Mouse (Mus musculus) liver, adult (tissue): ENCODE measurements around the gene Mlph.

Experiments used
- GATA4 ChIP-seq: IDR thresholded peaks from 2 replicates; pipeline ENCODE4 v1.6.1; 2014; ENCODE audit warnings: mild to moderate bottlenecking, low read length; ENCODE audit not compliant: insufficient replicate concordance

The Mlph gene

DNA sequence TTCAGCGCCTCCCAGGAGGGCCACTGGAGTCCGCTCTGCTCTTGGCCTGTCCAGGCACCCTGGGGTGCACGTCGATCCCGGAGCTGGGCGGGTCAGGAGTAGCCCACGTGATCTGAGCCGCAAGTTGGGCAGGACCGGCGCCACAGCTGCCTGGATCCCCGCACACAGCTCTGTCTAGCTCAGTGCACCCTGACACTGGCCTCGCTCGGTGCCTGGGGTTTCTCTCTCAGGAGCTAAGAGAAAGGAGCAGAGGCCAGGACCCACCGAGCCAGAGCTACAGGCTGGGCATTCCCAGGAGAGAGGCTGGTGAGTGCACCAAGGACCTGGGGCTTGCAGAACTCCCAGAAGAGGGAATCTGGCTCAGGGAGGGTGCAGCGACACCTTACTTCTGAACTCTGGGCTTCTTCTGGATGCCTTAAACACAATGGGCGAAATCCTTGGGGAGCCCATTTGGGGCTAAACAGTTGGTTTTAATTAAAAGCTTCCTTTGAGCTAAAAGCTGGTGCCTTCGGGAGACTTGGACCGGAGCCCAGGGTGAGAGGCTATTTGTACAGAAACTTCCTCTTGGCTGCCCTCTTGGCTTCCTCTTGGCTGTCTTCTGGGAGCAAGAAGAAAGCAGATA lies at the start of gene Mlph:
Mlph (plus strand) TSS at position 138 of the 622 bp plus-strand sequence.
- no peak for TF ChIP-seq GATA4

DNA sequence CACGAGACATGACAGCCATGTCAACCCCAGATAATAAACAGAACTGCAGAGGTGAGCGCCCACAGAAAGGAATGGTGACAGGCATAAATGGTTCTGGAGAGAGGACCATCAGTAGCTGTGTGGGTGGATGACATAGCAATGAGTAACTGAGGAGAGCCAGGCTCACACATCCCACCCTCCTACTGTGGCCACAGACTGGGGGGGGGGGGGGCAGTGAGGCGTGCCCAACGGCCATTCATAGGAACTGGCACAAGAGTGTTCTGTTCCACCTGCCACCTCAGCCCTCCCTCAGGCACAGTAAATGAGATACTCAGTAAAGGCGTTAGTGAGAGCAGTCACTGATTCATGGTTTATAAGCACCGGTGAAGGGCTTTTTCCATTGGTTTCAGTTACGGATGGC lies 48.2 kb upstream of the Mlph start:
- no peak for TF ChIP-seq GATA4

DNA sequence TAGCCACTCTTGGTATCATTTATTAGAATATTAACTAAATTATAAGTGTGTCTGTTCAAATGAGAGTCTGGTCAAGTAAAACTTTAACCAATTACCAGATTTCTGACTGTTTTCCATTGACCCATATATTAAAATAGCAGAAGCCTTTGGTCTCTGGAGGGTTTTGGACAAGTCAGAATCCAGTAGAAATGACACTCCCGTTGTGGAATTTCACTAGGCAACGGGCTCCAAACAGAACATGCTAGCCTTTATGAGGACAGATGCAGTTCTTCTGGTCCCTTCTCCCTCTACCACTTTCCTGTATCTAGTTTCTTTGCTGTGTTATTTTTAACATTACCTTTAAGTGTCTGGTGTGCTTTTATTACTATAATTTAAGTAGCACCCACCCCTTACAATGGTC lies 44.3 kb upstream of the Mlph start:
- no peak for TF ChIP-seq GATA4

DNA sequence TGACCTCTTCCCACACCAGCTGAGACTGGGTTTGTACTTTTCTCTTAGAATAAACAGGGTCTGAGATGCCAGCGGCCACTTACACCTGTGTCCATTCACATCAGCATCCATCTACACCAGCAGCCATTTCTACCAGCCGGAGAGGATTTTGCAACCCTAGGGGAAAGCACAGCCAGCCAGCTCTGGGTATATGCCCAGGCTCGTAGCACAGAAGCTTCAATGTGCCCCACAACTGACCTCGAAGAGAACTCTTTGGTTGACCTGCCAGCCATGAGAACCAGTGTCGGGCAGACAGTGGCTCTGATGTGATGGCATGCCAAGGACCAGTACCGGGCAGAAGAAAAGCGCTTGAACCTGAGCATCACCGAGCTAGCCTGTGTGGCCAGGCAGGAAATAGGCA lies 39.5 kb upstream of the Mlph start:
- TF ChIP-seq GATA4: no peak

DNA sequence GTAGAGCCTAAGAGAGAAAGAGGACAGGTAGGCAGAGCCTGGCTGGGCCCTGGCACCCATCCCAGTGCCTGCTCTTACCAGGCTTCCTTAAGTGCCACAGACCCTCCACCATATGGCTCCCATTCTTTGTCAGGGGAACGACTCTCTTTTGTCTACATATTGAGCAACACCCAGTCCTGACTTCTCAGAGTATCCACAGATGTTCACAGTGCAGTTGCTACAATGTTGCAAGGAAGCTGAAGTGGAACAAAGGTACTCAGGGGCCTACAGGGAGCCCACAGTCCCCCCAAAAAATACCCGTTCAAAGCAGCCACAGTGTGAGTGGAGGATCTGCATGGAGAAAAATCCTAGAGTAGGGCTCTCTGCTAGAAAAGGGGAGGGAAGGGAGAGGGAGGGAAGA lies 38.9 kb upstream of the Mlph start:
- no peak for TF ChIP-seq GATA4

DNA sequence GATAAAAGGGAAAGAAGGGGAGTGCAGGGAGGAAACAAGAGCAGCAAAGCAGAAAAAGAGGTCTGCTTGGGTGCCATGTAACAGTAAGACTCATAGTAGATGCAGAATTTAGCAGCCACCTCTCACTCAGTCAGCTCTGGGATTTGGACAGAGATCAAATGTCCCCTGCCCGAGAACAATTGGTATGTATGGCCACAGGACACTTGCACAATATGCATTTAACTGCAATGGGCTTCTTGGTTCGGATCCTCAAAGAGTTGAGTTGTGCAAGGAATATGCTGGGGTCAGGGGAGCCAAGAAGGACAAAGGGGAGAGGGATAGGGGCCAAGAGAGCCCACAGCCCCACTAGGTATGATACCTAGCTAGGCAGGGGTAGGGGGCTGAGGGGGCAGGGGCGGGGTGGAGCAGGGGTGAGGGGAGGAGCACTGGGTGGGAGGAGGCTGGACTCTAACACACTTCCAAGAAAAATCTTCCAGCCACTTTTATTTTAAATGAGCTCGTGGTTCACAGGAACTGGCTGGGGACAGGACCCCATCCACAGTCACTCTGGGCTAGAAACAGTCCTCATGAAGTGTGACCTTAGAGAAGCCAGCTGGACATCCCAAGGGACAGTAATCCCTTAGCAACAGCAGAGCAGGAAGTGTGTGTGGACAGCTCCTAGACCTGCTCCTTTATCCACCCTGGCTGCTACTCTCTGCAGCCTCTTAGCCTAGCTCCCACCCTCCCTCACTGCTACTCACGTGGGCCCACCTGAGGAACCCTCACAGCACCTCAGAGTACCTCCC lies 38.2 kb upstream of the Mlph start:
- TF ChIP-seq GATA4: no peak

DNA sequence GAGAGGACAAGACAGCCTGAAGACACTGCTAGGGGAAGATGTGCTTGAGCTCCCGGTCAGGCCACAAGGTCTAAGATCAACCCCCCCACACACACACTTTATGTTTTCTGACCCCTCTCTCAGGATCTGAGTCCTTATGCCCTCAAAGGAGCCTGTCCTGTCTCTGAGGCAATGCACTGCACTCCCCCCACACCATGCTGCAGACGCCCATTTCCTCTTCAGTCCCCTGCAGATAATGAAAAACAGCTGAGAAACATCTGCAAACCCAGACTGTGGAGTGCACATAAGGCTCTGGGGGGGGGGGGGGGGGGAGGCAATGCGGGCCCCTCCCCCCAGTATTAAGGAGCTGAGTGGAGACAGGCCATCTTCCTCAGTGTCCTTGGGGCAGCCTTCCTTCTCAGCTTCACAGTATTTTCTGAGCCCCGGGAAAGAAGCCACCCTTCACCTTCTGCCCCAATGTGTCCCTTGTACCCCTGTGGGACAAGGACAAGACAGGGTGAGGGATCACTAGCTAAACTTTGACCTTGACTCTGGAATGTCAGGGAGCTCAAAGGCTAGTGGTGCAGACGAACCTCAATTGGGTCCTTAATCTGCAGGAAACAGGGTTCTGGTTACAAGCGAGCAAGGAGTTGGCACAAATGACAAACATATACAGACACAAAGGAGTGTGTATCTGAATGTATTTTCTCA lies 29.0 kb upstream of the Mlph start:
- no peak for TF ChIP-seq GATA4

DNA sequence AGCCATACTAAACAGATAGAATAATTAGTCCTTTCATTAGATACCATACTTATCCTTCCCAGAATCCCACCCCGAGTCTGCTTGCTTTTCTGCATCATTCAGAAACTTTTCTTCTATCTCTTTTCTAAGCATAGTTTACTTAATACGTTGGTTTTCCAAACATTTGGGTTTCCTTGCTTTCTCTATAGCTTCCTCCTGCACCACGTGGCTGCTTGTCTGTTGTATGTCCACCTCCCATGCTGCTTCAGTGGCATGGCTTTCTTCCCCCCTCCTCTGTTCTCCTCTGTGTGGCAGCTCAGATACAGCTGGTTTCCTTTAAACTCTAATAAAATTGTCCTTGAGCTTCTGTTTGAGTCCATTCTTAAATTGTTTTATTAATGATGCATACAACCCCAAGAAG lies 20.4 kb upstream of the Mlph start:
- no peak for TF ChIP-seq GATA4

DNA sequence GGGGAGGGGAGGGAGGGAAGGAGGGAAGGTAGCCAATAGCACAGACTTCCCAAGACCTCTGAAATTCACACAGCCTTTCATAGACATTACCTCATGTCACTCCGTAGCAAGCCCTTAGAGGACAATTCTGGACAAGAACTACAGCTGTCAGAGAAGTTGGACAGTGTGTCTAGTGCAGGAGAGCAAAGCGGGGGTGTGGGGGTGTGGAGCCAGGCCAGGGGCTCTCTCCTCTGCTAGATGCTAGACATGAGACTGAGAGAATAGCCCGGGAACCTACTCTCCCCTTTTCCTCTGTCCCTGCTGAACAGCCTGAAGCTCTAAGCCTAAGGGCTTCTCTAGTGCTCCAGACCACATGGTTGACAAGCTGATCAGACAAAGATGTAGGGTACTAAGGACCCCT lies 19.9 kb upstream of the Mlph start:
- TF ChIP-seq GATA4: no peak

DNA sequence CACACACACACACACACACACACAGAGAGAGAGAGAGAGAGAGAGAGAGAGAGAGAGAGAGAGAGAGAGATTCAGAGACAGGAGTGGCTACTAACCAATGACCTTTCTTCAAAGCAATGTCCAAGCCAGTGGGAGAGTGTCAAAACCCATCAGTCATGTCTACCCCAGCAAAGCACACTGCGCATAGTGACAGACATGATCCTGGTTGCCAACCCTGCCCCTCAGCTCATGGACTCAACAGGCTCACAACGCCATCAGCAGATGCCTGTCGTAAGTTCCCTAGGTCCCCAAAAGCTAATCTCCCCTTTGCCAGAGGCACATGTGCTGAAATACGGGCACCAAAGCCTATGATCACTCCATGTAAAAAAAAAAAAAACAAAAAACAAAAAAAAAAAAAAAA lies 18.6 kb upstream of the Mlph start:
- TF ChIP-seq GATA4: no peak

DNA sequence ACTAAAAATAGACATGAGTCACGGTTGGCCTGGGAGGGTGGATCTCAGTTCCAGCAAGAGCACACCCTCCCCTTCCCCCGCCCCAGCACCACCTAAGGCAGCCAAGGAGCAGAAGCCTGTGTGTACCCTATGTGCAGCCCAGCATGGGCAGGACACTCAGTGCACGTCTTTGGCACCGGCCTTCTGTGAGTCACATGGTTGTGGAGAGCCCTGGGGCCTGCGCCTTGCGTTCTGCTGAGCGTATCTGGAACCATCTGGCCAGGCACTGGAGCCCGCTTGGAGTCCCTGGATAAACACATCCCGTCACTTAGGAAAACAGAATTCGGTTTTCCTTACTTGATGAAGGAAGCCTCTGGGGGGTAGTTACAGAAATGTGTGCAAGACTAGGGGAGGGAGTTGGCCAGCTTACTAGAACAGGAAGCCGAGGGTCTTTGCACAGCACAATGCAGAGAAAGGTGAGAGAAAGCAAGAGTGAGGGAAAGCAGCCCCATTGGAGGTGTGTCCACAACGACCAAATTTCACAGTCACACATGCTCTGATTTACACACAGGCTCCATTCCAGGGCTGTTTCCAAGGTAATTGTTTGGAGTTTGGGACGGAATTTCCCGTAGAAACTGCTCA lies 18.0 kb upstream of the Mlph start:
- TF ChIP-seq GATA4: no peak

DNA sequence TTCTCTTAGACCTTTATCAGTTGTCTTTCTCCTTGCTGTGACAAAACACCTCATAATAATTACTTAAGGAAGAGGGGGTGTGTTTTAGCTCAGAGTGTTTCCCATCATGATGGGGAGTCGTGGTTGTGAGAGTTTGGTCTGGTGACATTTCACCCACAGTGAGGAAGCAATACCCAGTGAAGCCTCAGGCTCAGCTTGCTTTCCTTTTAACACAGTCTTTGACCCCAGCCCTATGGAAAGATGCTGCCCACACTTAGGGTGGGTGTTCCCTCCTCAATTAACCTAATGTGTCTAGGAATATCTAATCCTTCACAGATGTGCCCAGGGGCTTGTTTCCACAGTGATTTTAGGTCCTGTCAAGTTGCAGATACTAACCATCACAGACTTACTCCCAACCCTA lies 16.9 kb upstream of the Mlph start:
- no peak for TF ChIP-seq GATA4

DNA sequence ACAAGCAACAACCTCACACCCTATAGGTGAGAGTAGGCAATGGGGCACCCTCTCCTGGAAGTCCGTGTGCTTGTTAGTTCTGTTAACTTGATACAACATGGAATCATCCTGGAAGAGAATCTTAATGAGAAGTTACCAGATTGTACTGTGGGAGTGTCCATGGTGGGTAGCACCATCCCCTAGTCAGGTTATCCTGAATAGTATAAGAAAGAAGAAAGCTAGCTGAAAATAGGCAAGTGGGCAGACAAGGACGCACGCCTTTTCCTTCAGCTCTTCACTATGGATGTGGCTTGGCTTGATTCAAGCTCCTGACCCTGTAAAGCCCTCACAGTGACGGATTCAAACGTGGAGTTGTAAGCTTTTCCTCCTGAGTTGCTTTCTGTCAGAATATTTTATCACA lies 15.1 kb upstream of the Mlph start:
- TF ChIP-seq GATA4: no peak

DNA sequence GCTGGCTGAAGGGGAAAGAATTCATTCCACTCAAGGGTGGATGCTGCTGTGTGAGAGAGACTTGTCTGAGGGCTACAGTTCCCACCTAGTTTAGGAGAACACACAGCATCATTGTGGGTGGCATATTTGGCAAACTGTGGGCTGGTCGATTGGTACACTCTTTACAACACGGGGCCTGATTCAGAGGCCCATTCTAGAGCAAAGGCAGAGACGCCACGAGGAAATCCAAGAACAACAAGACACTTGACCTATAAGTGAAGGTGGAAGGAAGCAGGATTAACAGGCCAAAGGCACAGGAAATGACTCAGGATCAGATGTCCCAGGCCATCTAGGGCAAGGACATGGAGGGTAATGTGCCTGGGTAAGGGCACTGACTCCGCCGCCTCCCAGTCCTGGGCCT lies 14.5 kb upstream of the Mlph start:
- TF ChIP-seq GATA4: peak; percentile 49; the same call in 1 of the 2 replicates

DNA sequence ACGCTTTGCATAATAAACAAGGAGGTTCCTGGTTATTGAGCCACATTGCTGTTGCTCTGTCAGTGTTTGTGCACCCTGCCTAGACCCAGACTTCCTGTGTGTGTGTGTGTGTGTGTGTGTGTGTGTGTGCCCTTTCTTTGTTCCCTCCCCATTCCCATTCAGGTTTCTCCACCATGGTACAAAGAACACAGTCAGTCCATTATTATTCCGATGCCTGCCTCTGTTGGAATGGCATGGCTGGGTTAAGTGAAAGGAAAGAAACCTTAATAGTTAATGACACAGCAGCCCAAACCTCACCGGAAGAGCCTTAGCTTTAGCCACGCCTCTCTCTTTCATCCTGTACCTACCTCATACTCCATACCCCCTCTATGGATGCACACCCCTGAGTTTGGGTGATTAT lies 13.6 kb upstream of the Mlph start:
- no peak for TF ChIP-seq GATA4
